Mouse (Mus musculus): ENCODE results near the gene Setd1a.
"Not testable (repeated sequence)": the region's sequence is repeated elsewhere in the genome, so short reads cannot be mapped to it uniquely, and the experiment has no call there.

Gene Setd1a

DNA sequence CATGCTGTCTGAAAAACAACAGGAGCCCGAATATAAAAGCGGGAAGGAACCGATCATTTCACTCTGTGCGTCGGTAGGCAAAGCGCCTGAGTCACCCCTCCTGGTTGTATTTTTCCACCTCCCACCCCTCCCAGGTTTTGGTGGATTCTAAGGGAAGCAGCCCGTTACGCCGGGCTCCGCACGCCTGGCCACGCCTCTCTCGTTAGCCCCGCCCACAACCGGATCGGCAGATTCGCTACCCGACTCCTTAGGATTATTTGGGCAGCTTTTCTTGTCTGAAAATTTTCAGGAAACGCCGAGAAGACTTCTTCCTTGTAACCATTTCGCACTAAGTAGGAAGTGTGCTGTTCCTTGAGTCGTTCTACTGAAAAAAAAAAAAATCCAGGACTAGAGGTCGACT is at the start of gene Setd1a:
Setd1a (plus strand) TSS at position 245 of the 400 bp plus-strand sequence.
- DNase-seq (ENCODE audit: low spot score): peak; percentile 80

DNA sequence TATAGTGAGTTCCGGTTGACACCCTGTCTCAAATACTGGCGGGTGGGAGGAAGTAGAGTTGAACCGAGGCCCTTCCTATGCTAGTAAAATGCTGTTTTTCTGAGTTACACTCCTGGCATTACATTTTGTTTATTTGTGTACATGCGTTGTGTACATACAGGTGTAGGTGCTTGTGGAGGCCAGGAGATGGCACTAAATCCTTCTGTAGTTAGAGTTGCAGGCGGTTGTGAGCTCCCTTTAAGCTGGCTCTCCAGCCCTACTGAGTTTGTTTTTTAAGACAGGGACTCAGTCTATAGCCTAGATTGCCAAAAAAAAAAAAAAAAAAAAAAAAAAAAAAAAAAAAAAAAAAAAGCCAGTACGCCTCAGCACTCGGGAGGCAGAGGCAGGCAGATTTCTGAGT is 48.6 kb upstream of the Setd1a start:
- DNase-seq (ENCODE audit: low spot score): no peak

DNA sequence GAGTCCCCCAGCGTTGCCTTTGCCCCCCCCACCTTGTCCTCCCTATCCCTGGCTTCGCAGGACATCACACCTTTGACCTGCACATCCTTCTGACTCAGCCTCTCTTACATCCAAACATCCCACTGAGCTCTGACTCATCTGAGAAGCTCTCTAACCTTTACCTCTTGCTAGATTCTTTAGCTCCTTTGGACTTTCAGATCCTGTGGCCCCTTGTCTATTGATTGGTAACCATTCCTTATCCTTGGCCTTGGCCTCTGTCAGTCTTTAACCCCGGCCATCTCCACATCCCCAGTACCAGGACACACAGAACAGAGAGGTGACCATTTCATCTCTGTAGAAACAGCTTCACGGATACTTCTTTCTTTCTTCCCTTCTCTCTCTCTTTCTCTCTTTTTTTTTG is 46.3 kb upstream of the Setd1a start:
- no peak for DNase-seq (ENCODE audit: low spot score)

DNA sequence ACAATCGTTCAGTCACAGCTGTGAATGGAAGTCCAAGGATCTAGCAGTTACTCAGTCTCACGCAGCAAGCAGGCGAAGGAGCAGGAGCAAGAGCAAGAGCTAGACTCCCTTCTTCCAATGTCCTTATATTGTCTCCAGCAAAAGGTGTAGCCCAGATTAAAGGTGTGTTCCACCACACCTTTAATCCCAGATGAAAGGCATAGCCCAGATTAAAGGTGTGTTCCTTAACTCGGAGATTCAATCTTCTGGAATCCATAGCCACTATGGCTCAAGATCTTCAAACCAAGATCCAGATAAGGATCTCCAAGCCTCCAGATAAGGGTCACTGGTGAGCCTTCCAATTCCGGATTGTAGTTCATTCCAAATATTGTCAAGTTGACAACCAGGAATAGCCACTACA is 44.4 kb upstream of the Setd1a start, which contains the start of gene Ctf2:
Ctf2 (minus strand) TSS at position 101 of the 400 bp plus-strand sequence.
- DNase-seq (ENCODE audit: low spot score): not testable (repeated sequence)

DNA sequence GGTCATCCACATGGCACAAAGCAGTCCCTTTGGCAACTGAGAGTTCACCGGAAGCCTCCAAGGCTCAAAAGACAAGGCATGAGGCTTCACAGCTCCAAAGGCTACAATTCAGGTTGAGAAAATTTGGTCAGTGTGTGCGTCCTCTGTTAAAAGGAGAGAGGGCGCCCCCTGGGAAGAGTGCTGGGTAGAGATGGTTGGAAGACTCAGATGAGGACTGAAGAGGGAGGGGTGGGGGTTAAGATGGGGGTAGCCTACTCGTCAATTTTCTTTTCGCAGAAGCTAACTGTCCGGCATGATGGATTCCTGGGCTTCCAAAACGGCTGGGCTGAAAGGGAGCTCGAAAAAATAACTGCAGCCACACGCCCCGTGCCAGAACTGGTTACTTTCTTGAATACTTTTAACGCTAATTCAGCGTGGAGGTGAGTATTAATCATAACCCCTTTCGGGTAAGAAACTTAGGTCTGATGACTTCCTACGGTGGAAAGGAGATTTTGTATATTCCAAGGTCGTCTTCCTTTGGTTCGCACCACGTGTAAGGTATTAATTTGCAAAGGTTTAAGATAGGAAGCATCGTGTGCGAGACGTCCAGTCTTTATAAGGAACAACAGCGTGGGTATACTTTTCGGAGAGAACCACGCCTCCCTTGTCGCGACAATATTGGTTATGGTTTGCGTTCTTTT is 32.0 kb upstream of the Setd1a start, which contains the start of gene Fbxl19:
Fbxl19 (plus strand) TSS at position 178 of the 680 bp plus-strand sequence.
- peak; percentile 66 for DNase-seq (ENCODE audit: low spot score)

DNA sequence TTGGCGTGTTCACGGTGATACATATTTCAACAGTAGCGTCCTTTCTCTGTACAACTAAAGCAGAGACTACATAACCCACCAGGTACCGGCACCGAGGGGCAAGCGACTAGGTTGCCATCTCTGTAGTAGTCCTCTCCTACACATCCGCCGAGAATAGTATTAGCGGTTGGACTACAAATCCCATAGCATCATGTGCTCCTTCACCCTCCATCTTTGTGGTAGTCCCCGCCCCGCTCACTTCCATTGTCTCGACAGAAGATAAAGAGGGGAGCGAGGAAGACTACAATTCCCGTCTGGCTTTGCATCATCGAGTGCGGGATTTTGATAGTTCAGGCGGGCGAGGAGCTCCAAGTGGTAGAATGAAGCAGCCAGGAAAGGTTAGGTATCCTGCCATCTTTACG is 31.2 kb upstream of the Setd1a start:
- peak; percentile 88 for DNase-seq (ENCODE audit: low spot score)

DNA sequence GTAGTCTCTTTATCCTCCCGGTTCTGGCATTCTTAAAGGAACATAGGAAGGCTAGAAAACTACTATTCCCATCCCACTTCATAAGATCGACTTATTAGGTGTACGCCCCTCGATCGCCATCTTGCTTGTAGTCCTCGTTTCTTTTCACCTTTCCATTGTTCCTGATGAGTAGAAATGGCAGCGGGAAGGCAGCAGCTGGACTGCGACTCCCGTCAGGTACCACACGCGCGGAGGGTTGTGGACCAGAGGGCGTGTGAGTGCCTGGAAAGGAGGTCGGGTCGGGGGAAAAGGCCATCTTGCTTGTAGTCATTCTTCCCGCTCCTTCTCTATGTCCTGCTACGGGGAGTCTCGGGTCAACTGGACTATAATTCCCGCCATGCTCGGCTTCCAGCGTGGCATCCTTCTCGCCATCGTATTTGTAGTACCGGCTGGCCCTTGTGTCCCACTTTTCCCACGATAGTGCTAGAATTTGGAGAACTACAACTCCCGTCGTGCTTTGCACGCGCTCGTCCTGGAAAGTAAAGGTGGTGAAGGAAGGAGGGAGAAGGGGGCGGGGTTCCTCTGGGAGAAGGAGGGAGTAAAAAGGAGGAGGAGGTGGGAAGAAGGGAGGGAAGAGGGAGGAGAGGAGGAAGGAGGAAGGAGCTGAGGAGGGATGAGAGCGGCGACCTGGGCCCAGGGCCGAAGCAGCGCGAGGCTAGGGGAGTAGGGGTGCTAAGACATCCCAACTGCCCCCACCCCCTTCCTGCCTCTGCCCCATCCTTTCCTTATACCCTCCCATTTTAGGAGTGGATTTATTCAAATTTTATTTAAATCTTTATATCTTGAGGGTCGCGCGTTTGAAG is 30.6 kb upstream of the Setd1a start:
- DNase-seq (ENCODE audit: low spot score): peak; percentile 69

DNA sequence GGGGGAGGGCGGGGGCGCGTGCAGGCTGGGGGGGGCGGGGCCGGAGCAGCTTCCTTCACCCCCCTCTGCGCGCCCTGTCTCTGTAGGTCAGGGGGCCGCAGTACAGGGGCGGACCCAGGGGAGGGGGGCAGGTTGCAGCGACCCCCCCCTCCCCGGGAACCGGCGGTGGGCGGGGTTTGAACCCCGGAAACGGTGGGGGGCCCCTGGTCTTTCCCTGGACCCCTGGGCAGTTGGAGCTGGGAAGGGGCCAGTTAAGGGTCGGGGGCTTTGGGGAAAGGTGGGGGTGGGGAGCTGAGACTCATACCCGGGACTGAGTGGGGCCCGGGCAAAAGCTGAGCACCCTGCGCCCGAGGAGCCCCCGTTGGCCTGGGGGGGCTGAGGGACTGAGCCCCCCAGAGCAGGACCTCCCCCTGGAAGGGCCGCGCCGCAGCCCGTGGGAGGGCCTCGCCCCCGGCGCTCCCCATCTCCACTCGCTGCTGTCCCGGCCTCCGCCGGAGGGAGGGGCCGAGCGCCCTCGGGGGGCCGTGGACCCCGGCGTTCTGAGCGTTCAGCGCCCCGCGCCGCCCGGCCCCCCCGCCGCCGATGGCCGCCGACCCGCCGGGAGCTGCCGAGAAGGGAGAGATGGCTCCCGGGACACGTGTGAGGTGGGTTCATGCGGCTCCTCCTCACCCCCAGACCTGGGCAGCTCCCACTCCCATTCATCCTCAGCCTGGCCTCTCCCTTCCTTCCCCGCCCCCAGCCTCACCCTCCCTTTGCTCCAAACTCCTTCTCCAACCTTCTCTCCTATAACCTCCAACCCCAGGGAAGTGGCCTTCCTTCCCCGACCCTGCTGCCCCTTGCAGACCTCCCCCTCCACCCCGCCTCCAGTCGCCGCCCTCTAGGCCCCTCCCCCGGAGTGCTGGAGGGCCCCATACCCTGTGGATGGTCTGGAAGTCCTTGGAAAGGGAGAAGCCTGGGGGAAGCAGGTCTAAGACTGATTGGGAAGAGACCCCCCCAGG is 29.7 kb upstream of the Setd1a start:
- DNase-seq (ENCODE audit: low spot score): no peak

DNA sequence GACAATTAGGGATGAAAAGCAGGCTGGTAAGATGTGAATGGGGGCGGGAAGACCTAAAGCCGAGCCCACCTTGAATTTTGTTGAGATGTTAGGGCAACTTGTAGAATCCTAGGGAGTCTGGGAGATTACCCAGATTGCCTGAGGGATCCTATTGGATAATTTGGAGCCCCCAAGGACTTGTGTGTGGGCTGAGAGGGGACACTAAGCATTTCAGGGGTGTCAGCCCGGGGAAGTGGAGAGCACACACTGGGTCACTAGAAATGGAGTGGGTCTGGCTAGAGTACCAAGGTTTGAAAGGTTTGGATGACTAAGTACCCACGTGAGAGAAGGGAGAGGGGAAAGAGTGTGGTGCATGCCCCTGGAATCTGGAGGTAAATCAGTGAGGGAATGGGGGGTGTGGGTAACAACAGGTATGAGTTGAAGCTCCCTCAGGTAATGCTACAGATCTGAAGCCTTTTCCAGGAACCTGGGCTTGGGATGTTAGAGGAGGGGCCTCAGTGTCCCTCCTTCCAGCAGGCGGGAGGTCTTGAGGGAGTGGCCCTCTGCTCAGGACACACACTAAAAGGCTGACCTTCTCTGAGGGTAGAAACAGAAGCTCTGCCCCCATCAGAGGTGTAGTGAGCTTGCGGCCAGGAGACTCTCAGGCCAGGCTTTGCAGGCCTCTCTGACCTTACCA is 28.8 kb upstream of the Setd1a start:
- DNase-seq (ENCODE audit: low spot score): no peak

DNA sequence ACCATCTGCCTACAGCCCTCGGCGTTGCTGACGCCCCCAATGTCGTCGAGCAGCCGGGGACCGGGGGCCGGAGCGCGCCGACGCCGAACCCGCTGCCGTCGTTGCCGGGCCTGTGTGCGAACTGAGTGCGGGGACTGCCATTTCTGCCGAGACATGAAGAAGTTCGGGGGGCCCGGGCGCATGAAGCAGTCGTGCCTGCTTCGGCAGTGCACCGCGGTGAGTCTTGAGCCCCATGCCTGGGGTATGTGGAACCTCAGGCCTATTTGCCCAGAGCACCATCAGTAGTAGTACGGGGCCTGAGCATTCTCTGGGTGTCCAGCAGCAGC is 28.3 kb upstream of the Setd1a start:
- DNase-seq (ENCODE audit: low spot score): no peak

DNA sequence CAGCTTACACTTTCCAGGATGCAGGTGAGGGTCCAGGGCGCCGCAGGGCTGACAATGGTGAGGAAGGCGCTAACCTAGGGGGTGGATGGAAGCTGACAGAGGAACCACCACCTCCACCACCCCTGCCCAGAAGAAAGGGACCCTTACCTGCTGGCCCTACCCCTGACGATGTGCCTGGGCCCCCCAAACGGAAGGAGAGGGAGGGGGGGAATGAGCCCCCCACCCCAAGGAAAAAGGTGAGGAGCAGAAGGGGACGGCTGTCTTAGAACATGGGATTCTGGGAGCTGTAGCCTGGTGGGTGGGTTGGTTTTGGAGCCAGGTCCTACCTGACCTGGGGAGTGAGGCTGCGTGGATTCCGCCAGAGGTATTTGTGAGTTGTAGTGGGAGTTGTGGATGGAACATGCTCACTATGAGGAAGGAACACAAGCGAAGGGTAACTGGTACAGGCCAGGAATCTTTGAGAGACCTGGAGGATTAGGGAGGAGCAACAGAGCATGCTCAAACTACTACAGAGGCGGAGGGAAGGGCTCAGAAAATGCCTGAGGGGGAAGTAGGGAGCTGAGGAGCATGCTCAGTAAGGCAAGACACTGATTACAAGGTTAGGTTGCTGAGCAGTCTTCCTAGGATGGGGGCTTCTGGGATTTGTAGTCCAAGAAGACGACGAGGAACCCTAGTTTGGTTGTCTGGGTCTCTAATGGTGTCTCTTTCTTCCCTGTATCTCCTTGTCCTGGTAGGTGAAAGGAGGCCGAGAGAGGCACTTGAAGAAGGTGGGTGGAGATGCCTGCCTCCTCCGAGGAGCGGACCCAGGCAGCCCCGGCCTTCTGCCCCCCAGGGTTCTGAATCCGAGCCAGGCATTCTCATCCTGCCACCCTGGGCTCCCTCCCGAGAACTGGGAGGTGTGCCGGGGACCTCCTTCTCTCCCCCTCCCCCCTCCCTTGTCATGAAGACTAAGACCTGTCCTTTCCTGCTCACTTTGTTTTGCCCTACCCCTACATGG is 26.0 kb upstream of the Setd1a start:
- DNase-seq (ENCODE audit: low spot score): no peak

DNA sequence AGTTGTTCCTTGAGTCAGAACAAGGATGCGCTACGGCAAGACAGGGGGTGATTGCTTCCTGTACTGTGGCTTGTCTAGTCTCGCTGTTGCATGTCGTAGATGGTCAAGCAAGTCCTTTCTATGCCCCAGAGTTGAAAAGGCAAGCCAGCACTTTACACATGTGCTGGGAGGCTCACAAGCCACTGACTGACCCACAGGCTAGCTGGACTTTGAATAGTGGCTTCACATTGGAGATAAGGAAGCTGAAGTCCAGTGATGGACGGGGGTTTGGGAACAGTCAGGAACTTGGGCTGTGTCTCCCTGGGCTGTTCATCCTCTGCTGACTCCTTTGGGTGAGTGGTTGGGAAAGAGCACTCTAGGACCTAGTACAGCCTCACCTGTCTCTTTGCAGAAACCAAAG is 24.9 kb upstream of the Setd1a start:
- no peak for DNase-seq (ENCODE audit: low spot score)

DNA sequence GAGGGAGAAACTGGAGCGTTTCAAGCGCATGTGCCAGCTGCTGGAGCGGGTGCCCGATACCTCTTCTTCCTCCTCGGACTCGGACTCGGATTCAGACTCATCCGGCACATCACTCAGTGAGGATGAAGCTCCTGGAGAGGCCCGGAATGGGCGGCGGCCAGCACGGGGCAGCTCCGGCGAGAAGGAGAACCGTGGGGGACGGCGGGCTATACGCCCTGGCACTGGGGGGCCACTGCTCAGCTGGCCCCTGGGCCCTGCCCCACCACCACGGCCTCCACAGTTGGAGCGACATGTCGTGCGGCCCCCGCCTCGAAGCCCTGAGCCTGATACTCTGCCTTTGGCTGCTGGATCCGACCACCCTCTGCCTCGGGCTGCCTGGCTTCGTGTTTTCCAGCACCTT is 24.4 kb upstream of the Setd1a start:
- no peak for DNase-seq (ENCODE audit: low spot score)

DNA sequence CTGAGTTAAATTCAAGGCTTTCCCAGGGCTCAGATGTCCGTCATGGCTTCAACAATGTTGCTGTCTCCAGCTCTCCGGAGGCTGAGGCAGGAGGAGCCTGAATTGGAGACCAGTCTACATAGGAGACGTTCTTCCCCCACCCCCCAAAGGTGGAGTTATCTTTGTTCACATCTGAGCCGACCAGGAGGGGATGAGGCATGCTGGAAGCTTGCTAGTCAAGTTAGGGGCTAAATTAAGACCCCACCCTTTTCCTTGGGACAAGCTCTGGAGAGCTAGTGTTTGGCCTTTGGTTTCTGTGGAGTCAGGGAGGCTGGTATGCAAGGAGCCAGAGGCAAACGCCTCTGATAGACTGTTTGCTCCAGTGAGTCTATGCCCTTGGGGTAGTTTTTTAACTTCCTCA is 23.3 kb upstream of the Setd1a start:
- DNase-seq (ENCODE audit: low spot score): no peak

DNA sequence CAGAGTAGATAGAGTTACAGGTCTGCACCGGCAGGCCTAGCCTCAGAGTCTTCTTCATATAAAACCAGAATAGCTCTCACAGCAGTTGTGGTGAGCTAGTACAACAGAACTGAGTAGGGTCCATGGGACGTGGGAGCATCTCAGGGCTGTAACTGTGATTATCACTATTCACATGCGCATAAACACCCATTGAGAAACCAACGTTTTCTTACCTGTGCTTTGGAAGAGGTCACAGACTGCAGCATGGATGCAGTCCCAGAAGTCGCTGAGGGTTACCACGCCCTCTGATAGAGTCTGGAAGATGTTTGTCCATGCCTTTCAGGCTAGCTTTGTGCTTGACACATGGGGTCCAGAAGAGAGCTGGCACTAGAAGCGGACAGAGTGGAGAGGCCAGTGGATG is 22.7 kb upstream of the Setd1a start:
- no peak for DNase-seq (ENCODE audit: low spot score)

DNA sequence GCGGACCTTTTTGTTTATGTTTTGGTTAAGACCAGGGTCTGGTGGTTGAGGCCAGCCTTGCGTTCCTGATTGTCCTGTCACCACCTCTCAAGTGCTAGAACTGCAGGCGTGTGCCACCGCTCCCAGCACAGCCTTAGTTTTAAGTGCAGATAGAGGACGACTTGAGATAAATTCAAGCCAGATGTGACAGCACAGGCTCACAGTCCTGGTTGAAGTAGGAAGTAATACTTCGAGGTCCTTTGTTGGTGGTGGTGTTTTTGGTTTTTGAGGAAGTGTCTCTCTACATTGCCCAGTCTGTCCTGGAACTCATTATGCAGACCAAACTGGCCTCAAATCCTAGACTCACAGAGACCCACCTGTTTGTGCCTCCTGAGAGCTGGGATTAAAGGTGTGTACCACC is 16.8 kb upstream of the Setd1a start:
- DNase-seq (ENCODE audit: low spot score): no peak

DNA sequence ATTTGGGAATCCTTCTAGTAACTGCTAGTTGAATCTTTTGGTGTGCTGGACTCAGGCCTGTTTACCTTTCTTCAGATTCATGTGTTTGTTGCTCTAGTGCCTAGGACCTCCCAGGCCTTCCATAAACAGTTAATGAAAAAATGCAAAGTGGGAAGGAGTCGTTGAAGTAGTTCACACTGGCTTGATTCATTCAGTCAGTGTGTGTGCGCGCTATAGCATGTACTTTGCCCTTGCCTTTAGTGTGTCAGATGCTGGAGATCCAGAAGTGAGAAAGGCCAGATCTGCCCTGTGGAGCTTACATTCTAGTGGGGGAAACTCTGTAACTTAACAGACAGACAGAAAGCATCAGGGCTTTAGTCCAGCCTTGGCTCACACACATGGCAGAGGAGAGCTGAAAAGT is 16.0 kb upstream of the Setd1a start:
- DNase-seq (ENCODE audit: low spot score): no peak

DNA sequence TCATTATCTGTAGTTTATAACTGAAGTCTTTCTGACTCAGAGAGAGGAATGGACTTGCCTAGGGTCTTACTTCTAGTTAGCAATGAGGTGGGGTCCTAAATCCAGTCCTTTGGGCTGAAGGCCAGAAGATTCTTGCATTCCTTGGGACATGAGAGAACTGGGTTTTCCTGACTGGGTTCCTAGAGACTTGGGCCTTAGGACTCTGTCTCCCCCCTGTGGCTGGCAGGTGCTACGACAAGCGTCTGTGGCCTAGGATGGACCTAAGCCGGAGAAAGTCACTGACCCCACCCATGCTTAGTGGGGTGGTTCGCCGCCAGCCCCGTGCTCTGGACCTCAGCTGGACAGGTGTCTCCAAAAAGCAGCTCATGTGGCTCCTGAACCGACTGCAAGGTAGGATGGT is 15.4 kb upstream of the Setd1a start:
- DNase-seq (ENCODE audit: low spot score): no peak

DNA sequence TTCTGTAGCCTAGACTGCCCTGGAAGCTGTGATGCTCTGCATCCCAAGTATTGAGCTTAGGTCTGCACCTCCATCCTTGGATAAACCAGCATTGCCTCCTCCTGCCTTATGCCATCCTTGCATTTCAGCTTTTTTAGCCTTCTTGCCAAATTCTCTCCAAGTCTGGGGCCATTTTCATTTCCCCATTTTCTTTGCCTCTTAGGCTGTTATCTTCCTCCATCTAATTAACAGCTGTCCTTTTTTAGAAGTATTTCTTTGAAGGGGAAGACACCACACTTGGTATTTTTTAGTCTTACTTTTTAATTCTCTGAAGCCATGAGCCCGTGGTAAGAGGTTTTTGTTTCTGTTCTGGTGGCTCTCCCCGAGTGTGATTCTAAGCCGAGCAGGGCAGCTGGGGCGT is 12.8 kb upstream of the Setd1a start:
- no peak for DNase-seq (ENCODE audit: low spot score)

DNA sequence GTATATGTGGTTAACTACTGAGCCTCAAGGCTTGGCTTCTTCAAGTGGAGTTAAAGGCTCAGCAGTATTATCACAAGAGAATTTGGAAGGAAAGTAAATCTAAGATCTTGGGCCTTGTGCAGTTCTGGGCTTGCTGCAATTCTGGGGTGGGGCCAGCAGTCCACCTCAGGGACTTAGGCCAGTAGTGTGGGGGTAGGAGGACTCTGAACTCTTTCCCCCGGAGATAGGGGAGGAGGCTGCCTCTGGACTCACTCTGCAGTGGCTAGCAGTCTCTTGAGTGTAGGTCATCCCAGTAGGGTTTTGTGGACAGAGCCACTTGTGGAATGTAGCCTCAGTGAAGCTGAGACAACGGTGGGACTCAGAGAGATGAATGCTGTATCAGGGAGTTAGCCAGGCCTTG is 10.7 kb upstream of the Setd1a start:
- DNase-seq (ENCODE audit: low spot score): no peak
